In genomic region chr3:96634928-96635879, GRCm38 (mm10) we compare ENCODE assay signal across 8 mouse cellular contexts. TPM values are rescaled to one million over a fixed set of nuclear protein-coding genes. Genes with fewer than 3 reads are reported as not detected.
DNase-seq lines count a peak whose midpoint lies in the region; ATAC-seq and TF ChIP-seq lines count a peak whose summit lies in the region.

Pex11b (plus strand) TSS chr3:96635376.
Gm42957 (plus strand) TSS chr3:96635474.

- H3K4me2 ChIP-seq in forebrain, embryonic 13.5 days: peak within 1 kb of the TSS; percentile 93
- H3K4me2 ChIP-seq in liver, postnatal 0 days (ENCODE audit: low read depth, low read length): peak within 1 kb of the TSS; percentile 98
- peak within 1 kb of the TSS; percentile 91 for H3K4me2 ChIP-seq in neural tube, embryonic 14.5 days (ENCODE audit: low read depth, low read length)

- H3K36me3 ChIP-seq in ES-Bruce4 (ENCODE audit: control insufficient read depth, insufficient read depth, low read length, poor library complexity, severe bottlenecking): peaks cover 21% of the 10 kb centered on the region
- peaks cover 47% of the 10 kb centered on the region for H3K36me3 ChIP-seq in forebrain, embryonic 13.5 days (ENCODE audit: poor library complexity, severe bottlenecking)
- peaks cover 34% of the 10 kb centered on the region for H3K36me3 ChIP-seq in liver, postnatal 0 days (replicated peaks; ENCODE audit: insufficient read depth, low read length)
- peaks cover 25% of the 10 kb centered on the region for H3K36me3 ChIP-seq in neural tube, embryonic 14.5 days (ENCODE audit: control insufficient read depth, insufficient read depth, low read length)

- H3K4me1 ChIP-seq in ES-Bruce4 (ENCODE audit: control insufficient read depth, insufficient read depth, low read length): no peaks in the 10 kb centered on the region
- H3K4me1 ChIP-seq in forebrain, embryonic 13.5 days: peaks cover 32% of the 10 kb centered on the region
- H3K4me1 ChIP-seq in liver, postnatal 0 days (ENCODE audit: insufficient read depth): peaks cover 19% of the 10 kb centered on the region
- peaks cover 21% of the 10 kb centered on the region for H3K4me1 ChIP-seq in neural tube, embryonic 14.5 days (ENCODE audit: control insufficient read depth, insufficient read depth, low read length)

- peak; percentile 15 for TF ChIP-seq CTCF in ES-Bruce4 (IDR thresholded peaks at IDR 0.05; ENCODE audit: low read depth, low read length)
- TF ChIP-seq CTCF in liver, postnatal 0 days (IDR thresholded peaks at IDR 0.05; ENCODE audit: low read depth): peak; percentile 67

- 0 out of 2 replicates have a peak, but pooled peaks have one; percentile 13 for TF ChIP-seq EP300 in ES-Bruce4 (IDR thresholded peaks at IDR 0.05; ENCODE audit: insufficient read depth, low read depth, low read length)
- TF ChIP-seq EP300 in liver, postnatal 0 days (IDR thresholded peaks at IDR 0.05; ENCODE audit: low read depth): no peak

- intact Hi-C loops in heart, postnatal 10 days (cut with DNase I): loop anchor here (2.0 to 5.0 kb wide), 2 partner anchors 32 to 62 kb away; partner anchors contain the start of gene Pias3

- DNase-seq in heart, postnatal 10 days: peak; percentile 94
- DNase-seq in large intestine, adult 2 months (ENCODE audit: low read depth, low spot score): peak; percentile 68
- peak; percentile 89 for DNase-seq in liver, postnatal 0 days
- DNase-seq in testis, postnatal 10 days (ENCODE audit: low spot score): peak; percentile 91

- no peaks in the 10 kb centered on the region for H3K9me3 ChIP-seq in ES-Bruce4 (replicated peaks; ENCODE audit: control insufficient read depth, insufficient read depth, low read length, poor library complexity, severe bottlenecking)
- no peaks in the 10 kb centered on the region for H3K9me3 ChIP-seq in forebrain, embryonic 13.5 days (replicated peaks)
- no peaks in the 10 kb centered on the region for H3K9me3 ChIP-seq in liver, postnatal 0 days (ENCODE audit: low read length)
- no peaks in the 10 kb centered on the region for H3K9me3 ChIP-seq in neural tube, embryonic 14.5 days (ENCODE audit: control insufficient read depth, low read length)

- peak within 1 kb of the TSS; percentile 67 for H3K27ac ChIP-seq in ES-Bruce4 (ENCODE audit: insufficient read depth, low read length)
- peak within 1 kb of the TSS; percentile 75 for H3K27ac ChIP-seq in forebrain, embryonic 13.5 days
- H3K27ac ChIP-seq in liver, postnatal 0 days (ENCODE audit: low read depth): peak within 1 kb of the TSS; percentile 78
- peak within 1 kb of the TSS; percentile 82 for H3K27ac ChIP-seq in neural tube, embryonic 14.5 days (ENCODE audit: low read depth, low read length)

- WGBS in forebrain, embryonic 13.5 days: 2% methylated on average over 59 of the region's 60 CpGs
- WGBS in large intestine, adult 2 months: 3% methylated on average over 60 of the region's 60 CpGs
- 3% methylated on average over 52 of the region's 60 CpGs for WGBS in liver, postnatal 0 days (ENCODE audit: insufficient replicate concordance)
- WGBS in neural tube, embryonic 14.5 days: 2% methylated on average over 60 of the region's 60 CpGs

- H3K9ac ChIP-seq in ES-Bruce4 (ENCODE audit: low read depth, poor library complexity, severe bottlenecking): peak within 1 kb of the TSS; percentile 88
- H3K9ac ChIP-seq in forebrain, embryonic 13.5 days: peak within 1 kb of the TSS; percentile 96
- H3K9ac ChIP-seq in liver, postnatal 0 days (replicated peaks): peak within 1 kb of the TSS; percentile 96
- peak within 1 kb of the TSS; percentile 90 for H3K9ac ChIP-seq in neural tube, embryonic 14.5 days (replicated peaks; ENCODE audit: low read depth, low read length)

- no peaks in the 10 kb centered on the region for H3K27me3 ChIP-seq in ES-Bruce4 (ENCODE audit: control insufficient read depth, insufficient read depth, low read length, poor library complexity, severe bottlenecking)
- no peaks in the 10 kb centered on the region for H3K27me3 ChIP-seq in forebrain, embryonic 13.5 days
- no peaks in the 10 kb centered on the region for H3K27me3 ChIP-seq in liver, postnatal 0 days (ENCODE audit: insufficient read depth, low read length)
- no peaks in the 10 kb centered on the region for H3K27me3 ChIP-seq in neural tube, embryonic 14.5 days (ENCODE audit: control insufficient read depth, insufficient read depth, low read length)

- peak; percentile 75; the same call in 1 of the 2 replicates for ATAC-seq in cerebellum, adult (ENCODE audit: insufficient number of reproducible peaks, low FRiP score, low TSS enrichment)
- ATAC-seq in forebrain, embryonic 13.5 days: peak; percentile 93
- peak; percentile 92 for ATAC-seq in liver, postnatal 0 days
- peak; percentile 92 for ATAC-seq in neural tube, embryonic 14.5 days (ENCODE audit: low read depth)

- TF ChIP-seq POLR2A in ES-Bruce4 (IDR thresholded peaks at IDR 0.05; ENCODE audit: insufficient read depth, low read length): peak; percentile 38

- H3K4me3 ChIP-seq in ES-Bruce4 (ENCODE audit: low read depth, low read length): peak within 1 kb of the TSS; percentile 99
- peak within 1 kb of the TSS; percentile 90 for H3K4me3 ChIP-seq in forebrain, embryonic 13.5 days
- peak within 1 kb of the TSS; percentile 89 for H3K4me3 ChIP-seq in liver, postnatal 0 days (ENCODE audit: low read depth, low read length)
- peak within 1 kb of the TSS; percentile 90 for H3K4me3 ChIP-seq in neural tube, embryonic 14.5 days (ENCODE audit: low read depth, low read length)

RNA-seq across cellular contexts. Expression of gene Pex11b, which starts in this region (rescaled TPM):
- 21.4 and 22.3 TPM in 2 replicates for polyA plus RNA-seq in ES-Bruce4 (2011; ENCODE audit: insufficient read depth, insufficient read length, low read depth, missing spikeins)
- polyA plus RNA-seq in forebrain, embryonic 13.5 days (2015; fragmentation: Nextera tagmentation; extraction: Ambion mirVana): 48.2 and 54.0 TPM in 2 replicates
- 10 to 100 TPM; 30.3 to 35.3 TPM for total RNA-seq in heart, postnatal 10 days (2021)
- 31.4 and 36.6 TPM in 2 replicates for polyA plus RNA-seq in large intestine, adult 2 months (2012; rRNA removed)
- polyA plus RNA-seq in liver, postnatal 0 days (2015; fragmentation: Nextera tagmentation; extraction: Ambion mirVana): 24.1 and 24.4 TPM in 2 replicates
- 58.3 and 59.6 TPM in 2 replicates for polyA plus RNA-seq in neural tube, embryonic 14.5 days (2014; fragmentation: Nextera tagmentation; extraction: Ambion mirVana)

RNA-seq across cellular contexts. Expression of gene Gm42957, which starts in this region (rescaled TPM):
- polyA plus RNA-seq in ES-Bruce4 (2011; ENCODE audit: insufficient read depth, insufficient read length, low read depth, missing spikeins): 0.35 TPM in 1 of 2 replicates, not detected in the other
- 0.06 and 0.10 TPM in 2 replicates for polyA plus RNA-seq in forebrain, embryonic 13.5 days (2015; fragmentation: Nextera tagmentation; extraction: Ambion mirVana)
- under 1 TPM in 1 of 2 experiments, not detected in 1; 0.20 TPM for total RNA-seq in heart, postnatal 10 days (2021)
- 0.07 and 0.14 TPM in 2 replicates for polyA plus RNA-seq in large intestine, adult 2 months (2012; rRNA removed)
- polyA plus RNA-seq in liver, postnatal 0 days (2015; fragmentation: Nextera tagmentation; extraction: Ambion mirVana): not detected in 2 replicates
- 0.15 TPM in 1 of 2 replicates, not detected in the other for polyA plus RNA-seq in neural tube, embryonic 14.5 days (2014; fragmentation: Nextera tagmentation; extraction: Ambion mirVana)

Comparison
In these comparisons a context has a peak if more than half of its experiments do, and no peak if none do; other contexts are left out.
1. Peak in every context shown above with its lines: DNase-seq, ATAC-seq, H3K4me3 ChIP-seq and H3K27ac ChIP-seq.